Mouse (Mus musculus): ENCODE data around the gene Krt35.

Gene Krt35

DNA sequence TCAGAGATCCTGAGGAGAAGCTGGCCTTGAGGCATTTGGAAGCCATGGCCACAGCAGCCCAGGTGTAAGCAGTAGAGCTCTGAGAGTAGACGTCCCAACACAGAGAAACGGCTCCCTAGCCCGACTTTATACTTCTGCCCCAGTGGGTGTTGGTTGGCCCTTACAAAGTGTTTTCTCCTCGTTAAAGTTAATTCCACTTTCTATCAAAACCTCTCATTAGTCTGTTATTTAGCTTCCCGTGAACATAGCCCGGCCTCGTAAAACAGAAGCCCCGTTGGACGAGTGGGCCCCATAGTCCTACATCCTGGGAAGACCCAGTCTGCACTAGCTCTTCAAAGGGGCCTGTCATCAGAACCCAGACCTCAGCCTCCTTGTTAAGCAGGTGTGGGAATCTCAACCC, at the start of gene Krt35:
Gene Krt35, minus strand, starts transcription at position 101 of the 400 bp plus-strand sequence.
- CTCF ChIA-PET, result interaction anchor here in 2 of 4 experiments (0.6 to 1.0 kb wide), 2 partner anchors 29 to 73 kb away, joined by 3 to 10 read pairs; no protein-coding TSS in a partner anchor

DNA sequence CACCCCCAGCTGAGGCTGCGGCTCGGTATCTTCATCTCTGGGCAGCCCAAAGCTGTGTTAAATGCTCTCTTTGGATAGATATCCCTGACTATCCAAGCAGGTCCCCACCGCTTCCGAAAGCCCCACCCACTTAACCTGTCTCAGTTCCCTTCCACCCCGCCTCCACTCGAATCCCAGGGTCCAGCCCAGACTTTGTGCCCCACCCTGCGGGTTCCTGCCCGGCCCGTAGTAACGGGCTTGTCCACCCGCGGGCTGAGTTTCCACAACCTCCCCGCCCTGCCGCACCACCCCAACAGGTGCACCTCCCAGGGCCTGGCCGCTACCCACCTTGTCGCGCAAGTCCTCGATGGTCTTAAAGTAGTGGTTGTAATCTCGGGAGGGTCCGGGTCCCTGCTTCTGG, 49.1 kb upstream of the Krt35 start:
- ChIA-PET POLR2A (interaction anchor here (0.7 to 3.4 kb wide), 16 partner anchors 9 to 177 kb away, joined by 3 to 22 read pairs (median 4); partner anchors contain the start of genes Eif1 (in 3 of the 4), Krt15 (in 1 of the 4) and Krt17 (in 1 of the 4)), CTCF (interaction anchor here (0.6 to 2.6 kb wide), 10 partner anchors 10 to 482 kb away, joined by 3 to 17 read pairs (median 4); no protein-coding TSS in a partner anchor)

More for the DNA sequence above, at the start of gene Krt35:
- POLR2A ChIA-PET, result interaction anchor here in 1 of 4 experiments (1.9 kb wide), 1 partner anchor 224 kb away, joined by 7 read pairs; the partner anchor contains the start of gene Eif1

DNA sequence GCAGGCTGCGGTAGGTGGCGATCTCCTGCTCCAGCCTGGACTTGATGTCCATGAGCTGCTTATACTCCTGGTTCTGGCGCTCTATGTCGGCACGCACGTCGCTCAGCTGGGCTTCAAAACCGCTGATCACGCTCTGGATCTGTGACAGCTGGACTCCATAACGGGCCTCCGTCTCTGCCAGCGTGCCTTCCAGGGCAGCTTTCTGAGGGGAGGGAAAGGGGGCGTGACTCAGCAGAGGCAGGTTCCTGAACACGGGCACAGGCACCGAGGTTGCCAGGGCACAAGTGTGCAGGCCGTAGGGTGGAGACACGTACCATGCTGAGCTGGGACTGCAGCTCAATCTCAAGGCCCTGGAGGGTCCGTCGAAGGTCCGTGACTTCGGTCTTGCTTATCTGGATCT, 44.9 kb upstream of the Krt35 start:
- ChIA-PET CTCF (interaction anchor here (0.6 to 1.5 kb wide), 6 partner anchors 11 to 622 kb away, joined by 3 to 9 read pairs (median 3); no protein-coding TSS in a partner anchor), POLR2A (interaction anchor here in 2 of 4 experiments (0.5 to 1.5 kb wide), 4 partner anchors 12 to 609 kb away, joined by 3 to 6 read pairs (median 3); no protein-coding TSS in a partner anchor)

DNA sequence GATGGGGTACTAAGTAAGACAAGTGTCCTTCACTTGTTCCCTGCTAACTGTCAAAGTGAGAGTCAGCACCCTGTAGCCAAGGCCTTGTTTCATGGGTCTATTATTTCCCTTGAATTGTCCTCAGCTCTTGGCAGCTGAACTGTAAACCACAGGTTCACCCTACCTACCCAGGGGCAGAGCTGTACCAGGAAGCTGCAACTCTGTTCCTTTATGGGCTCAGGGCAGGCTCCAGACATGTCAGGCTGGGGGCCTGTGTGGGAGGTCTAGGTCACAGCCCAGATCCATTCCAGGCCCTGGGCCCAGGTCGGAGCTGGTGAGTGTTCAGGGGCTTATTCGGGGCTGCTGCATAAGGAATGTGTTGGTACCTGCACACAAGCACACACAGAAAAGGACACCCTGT, 43.4 kb upstream of the Krt35 start:
- CTCF ChIA-PET, result interaction anchor here in 2 of 4 experiments (0.7 to 2.3 kb wide), 7 partner anchors 9 to 159 kb away, joined by 3 to 8 read pairs (median 4); partner anchors contain the start of gene Krt19 (in 1 of the 2)
- POLR2A ChIA-PET, result interaction anchor here in 3 of 4 experiments (0.6 to 1.5 kb wide), 5 partner anchors 10 to 711 kb away, joined by 3 to 6 read pairs (median 6); partner anchors contain the start of gene Eif1 (in 1 of the 3)

DNA sequence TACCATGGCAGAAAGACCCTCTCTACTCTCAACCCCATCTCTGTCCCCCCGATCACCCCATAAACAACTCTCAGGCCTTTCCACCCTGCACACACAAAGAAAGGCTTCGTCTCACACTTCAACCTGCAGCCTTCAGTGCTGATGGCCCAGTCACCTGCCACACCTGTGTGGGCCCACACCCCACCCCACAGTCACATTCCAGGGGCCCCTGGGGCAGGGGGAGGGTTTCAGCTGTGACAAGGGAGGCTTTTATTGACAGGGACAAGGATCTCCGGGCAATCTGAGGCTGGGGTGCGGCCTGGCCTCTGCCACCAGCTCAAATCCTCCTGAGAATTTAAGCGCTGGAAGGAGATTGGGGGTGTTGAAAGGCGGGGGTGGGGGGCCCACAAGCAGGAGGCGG, 42.8 kb upstream of the Krt35 start:
- ChIA-PET CTCF (interaction anchor here in 3 of 4 experiments (0.6 to 2.3 kb wide), 7 partner anchors 30 to 144 kb away, joined by 3 to 6 read pairs (median 4); no protein-coding TSS in a partner anchor), POLR2A (interaction anchor here in 2 of 4 experiments (0.6 to 1.9 kb wide), 7 partner anchors 10 to 627 kb away, joined by 3 to 6 read pairs (median 3); partner anchors contain the start of gene Eif1 (in 1 of the 2))

DNA sequence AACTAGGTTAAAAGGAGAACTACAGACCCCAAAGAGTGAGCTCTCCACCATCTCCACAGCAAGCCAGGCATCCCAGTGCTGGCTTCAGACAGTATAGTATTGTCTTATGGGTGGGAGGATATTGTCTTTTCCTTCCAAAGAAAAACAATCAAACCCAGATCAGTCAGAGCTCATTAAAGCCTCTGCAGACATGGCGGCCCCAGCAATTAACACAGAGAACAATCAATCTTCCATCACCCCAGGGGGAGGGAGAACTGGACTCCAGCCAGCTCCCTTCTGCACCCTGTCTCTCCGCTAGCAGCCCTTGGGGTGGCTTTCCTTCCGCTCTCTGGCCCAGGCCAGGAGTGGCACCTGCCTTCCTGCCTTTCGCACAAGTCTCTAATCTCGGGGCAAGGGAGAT, 41.7 kb upstream of the Krt35 start:
- CTCF ChIA-PET, result interaction anchor here in 2 of 4 experiments (1.4 to 2.3 kb wide), 2 partner anchors 144 kb away, joined by 4 to 6 read pairs; no protein-coding TSS in a partner anchor
- POLR2A ChIA-PET, result interaction anchor here in 2 of 4 experiments (0.6 to 1.9 kb wide), 5 partner anchors 9 to 892 kb away, joined by 3 to 9 read pairs (median 5); no protein-coding TSS in a partner anchor

DNA sequence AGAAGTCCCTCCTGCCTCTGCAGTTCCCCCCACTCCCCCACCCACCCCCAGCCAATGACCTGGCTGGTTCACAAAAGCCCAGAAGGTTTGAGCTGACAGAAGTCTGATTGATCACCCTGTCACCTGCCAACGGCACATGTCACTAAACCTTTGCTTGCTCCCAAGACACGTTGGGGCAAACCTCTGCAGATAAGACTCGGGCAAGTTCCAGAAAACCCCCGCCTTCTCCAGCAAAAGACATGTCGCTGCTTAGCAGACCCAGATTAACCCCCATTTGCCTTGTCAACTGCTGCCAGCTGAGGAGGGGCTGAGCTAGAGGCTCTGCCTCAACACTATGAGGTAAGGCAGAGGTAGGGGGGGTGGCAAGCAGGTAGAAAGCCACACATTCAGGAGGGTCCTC, 40.5 kb upstream of the Krt35 start:
- POLR2A ChIA-PET, result interaction anchor here in 3 of 4 experiments (0.6 to 1.5 kb wide), 7 partner anchors 9 to 1437 kb away, joined by 3 to 6 read pairs (median 5); partner anchors contain the start of gene Eif1 (in 1 of the 3)

DNA sequence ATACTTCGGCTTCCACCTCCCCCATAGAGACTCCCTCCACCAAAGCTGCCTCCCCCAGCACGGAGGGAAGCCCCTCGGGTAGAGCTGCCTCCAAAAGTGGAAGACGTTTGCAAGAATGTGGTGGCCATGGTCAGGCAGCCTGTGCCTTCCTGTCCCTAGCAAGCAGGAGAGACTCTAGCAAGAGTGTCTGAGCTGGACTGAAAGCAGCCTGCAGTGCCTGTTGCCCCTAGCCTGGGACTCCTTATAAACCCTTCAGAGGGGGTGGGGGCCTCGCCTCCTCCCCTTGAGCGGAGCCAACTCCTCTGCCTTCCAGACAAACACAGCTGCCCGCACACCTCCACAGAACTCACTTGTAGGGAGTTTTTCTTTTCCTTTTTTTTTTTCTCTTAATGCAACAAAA, 39.7 kb upstream of the Krt35 start, which contains the start of gene Krt15:
Gene Krt15, minus strand, starts transcription at position 198 of the 400 bp plus-strand sequence.
- POLR2A ChIA-PET, result interaction anchor here in 2 of 4 experiments (0.6 to 1.5 kb wide), 2 partner anchors 10 to 401 kb away, joined by 3 to 5 read pairs; no protein-coding TSS in a partner anchor
- CTCF ChIA-PET, result interaction anchor here in 1 of 4 experiments (0.9 kb wide), 1 partner anchor 769 kb away, joined by 3 read pairs; no protein-coding TSS in a partner anchor

More for the DNA sequence above, 40.5 kb upstream of the Krt35 start:
- CTCF ChIA-PET, result interaction anchor here (0.7 to 1.4 kb wide), 4 partner anchors 10 to 770 kb away, joined by 3 to 22 read pairs (median 6); no protein-coding TSS in a partner anchor

DNA sequence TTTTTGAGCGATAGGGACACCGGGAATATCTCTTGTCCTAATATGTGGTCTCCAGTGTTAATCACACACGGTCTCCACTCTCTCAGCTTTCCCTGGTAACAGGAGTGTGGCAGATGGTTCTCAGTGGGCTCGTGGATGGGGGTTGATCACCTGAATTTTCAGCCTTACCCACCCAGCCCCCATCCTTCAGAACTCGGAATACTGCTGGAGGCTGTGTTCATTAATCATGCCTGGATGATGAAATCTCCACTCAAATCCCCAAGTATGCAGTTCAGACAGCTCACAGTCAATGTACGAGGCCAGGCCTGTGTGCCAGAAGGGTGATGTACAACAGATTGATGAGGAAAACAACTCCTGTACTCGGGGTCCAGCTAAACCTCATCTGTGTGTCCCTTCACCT, 28.9 kb upstream of the Krt35 start:
- ChIA-PET CTCF (interaction anchor here in 1 of 4 experiments (0.6 kb wide), 1 partner anchor 29 kb away, joined by 10 read pairs; the partner anchor contains the start of gene Krt35), POLR2A (interaction anchor here in 2 of 4 experiments (0.8 to 1.1 kb wide), 2 partner anchors 21 to 195 kb away, joined by 3 read pairs; partner anchors contain the start of gene Eif1 (in 1 of the 2))

DNA sequence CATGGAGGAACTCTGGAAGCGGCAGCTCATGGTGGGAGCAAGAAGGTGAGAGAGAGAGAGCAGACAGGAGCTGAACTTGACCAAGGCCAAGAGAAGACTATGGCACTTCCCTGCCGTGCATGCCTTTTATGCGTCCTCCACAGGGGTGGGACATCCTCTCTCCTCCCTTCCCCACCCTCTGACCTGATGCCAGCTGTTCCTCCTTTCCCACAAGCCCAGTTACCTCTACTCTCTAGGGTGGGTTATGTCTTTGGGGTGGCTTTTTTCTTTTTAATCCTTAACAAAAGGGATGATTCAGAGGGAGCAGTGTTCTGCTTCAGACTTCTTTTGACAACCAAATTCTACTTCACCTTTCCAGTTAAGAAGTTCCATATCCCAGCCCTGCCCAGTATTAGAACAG, 25.4 kb upstream of the Krt35 start, which contains the start of gene Krt13:
Gene Krt13, minus strand, starts transcription at position 101 of the 400 bp plus-strand sequence.
- CTCF ChIA-PET, result interaction anchor here in 1 of 4 experiments (0.9 kb wide), 1 partner anchor 161 kb away, joined by 3 read pairs; no protein-coding TSS in a partner anchor
- POLR2A ChIA-PET, result interaction anchor here in 2 of 4 experiments (0.6 to 1.0 kb wide), 2 partner anchors 13 to 178 kb away, joined by 3 to 4 read pairs; no protein-coding TSS in a partner anchor

DNA sequence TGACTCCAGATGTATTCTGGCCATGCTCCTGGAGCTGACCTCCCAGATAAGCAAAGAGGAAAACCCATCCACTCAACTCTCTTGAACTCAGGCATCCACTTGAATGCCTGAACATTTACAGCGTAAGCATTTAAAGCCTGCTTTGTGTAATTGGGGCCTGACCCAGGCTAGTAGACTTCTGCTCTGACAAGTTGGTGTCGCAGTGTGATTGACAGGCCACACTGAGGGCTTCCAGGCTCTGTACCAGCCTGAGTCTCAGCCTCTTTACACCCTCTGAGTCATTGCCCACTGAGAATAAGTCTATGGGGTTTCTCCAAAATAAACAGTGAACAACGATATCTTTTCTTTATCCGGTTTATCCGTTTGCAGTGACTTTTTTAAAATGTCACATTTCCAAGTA, 24.3 kb upstream of the Krt35 start:
- ChIA-PET POLR2A (interaction anchor here in 2 of 4 experiments (0.6 to 1.0 kb wide), 2 partner anchors 12 to 14 kb away, joined by 3 read pairs; no protein-coding TSS in a partner anchor), CTCF (no interaction called here)

DNA sequence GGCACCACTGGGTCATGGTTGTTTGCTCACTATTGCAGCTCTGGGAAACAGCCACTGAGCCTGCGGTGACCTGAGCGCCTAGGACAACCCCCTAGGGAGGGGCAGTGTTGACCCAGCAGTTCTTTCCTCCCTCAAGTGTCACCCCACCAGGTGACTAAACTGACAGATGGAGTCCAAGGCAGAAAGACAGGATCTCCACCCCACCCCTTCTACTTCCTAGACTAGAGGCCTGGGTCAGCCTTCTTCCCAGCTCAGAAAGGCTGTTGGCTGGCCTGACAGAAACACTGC, 17.6 kb upstream of the Krt35 start:
- POLR2A ChIA-PET, result interaction anchor here (0.6 to 2.1 kb wide), 5 partner anchors 20 to 207 kb away, joined by 3 to 4 read pairs (median 3); no protein-coding TSS in a partner anchor
- CTCF ChIA-PET, result interaction anchor here in 1 of 4 experiments (1.4 to 1.6 kb wide), 2 partner anchors 56 to 185 kb away, joined by 3 to 4 read pairs; no protein-coding TSS in a partner anchor

DNA sequence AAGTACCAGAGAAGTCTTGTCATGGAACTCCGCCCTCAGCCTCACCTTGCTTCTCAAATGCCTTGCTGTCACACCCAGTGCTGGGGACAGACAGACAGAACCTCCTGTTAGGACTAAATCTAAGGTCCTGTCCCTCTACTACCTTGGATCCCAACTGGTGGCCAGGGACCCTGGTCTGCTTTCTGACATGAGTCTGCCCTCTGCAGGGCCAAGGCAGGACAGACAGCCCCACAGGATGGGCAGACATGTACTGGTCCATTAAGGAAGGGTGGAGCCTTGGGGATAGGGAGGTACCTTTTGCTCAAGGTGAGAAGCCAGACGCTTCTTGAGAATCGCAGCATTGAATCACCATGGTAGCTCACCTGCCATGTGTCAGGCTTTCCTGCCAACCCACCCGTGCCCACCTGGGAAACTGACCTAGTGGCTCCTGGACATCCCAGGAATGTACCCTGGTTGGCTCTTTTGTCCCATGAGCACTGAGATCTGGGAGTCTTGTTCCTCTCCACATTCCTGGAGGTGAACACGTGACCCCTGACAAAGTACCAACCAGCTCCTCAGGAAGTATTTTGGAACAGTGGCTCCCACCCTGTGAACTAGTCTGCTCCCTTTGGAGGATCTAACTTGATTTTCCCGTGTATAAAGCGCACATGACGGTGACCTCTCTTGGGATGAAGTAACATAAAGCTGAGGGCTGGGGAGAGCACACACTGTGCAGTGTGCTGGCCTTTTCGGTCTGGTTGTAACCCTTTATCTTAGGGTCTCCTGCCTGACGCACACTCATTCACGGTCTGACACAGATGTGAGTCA, 17.1 kb upstream of the Krt35 start:
- POLR2A ChIA-PET, result interaction anchor here in 3 of 4 experiments (0.6 to 2.1 kb wide), 5 partner anchors 18 to 208 kb away, joined by 3 to 4 read pairs (median 3); no protein-coding TSS in a partner anchor
- CTCF ChIA-PET, result interaction anchor here in 2 of 4 experiments (1.1 to 1.6 kb wide), 3 partner anchors 9 to 185 kb away, joined by 3 to 4 read pairs (median 3); no protein-coding TSS in a partner anchor

DNA sequence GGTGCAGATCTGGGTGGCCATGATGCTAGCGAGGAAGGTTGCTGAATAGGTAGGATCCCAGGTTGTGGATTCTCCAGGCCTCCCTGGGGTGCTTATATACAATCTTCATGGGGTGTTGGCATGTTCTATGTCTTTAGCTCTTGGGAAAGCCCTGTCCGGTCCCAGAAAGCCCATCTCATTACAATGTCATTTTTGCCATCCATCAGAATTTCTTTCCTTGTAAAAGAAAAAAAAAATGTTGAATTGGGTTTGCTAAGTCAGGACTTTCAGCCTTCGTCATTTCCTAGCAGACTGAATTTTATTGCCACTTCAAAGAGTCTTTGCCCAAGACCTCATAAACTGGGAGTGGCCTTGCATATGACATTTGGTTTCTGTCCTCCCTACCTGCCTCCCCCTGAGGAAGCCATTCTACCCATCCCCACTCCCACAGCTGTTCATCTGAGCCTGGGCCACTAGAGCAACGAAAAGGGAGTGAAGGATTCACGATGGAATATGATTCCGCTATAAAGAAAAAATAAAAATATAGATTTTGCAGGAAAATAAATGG, 9.6 kb upstream of the Krt35 start, which contains the start of gene Krt36:
Gene Krt36, minus strand, starts transcription at position 51 of the 547 bp plus-strand sequence.
- ChIA-PET POLR2A (interaction anchor here in 1 of 4 experiments (0.8 kb wide), 1 partner anchor 185 kb away, joined by 4 read pairs; no protein-coding TSS in a partner anchor), CTCF (interaction anchor here in 1 of 4 experiments (0.6 kb wide), 1 partner anchor 898 kb away, joined by 3 read pairs; no protein-coding TSS in a partner anchor)

DNA sequence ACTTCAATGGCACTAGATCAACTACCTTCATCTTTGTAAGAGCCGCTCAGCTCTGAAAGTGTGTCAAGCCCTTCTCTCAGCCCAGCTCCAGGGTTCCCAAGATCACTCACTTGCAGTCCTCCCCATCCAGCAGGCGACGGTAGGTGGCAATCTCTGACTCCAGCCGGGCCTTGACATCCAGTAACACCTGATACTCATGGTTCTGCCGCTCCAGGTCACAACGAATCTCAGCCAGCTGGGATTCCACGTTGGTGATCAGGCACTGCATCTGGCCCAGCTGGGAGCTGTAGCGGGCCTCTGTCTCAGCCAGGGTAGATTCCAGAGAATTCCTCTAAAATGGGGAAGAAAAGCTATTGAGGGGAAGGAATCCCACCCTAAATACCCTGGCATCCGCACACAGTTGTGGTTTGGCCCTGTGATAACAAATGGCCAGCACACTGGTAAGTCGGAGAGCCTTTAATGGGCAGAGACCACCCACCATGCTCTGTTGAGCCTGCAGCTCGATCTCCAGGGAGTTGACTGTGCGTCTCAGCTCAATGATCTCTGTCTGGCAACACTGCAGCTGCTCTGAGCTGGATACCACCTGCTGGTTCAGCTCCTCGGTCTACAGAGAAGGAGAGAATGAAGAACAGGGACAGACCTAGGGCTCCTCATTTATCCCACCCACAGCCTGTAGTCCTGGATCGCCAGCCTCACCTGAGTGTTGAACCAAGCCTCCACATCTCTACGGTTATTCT, 6.8 kb upstream of the Krt35 start:
- CTCF ChIA-PET, result interaction anchor here in 1 of 4 experiments (1.0 to 1.8 kb wide), 3 partner anchors 20 to 180 kb away, joined by 3 to 4 read pairs (median 3); no protein-coding TSS in a partner anchor
- POLR2A ChIA-PET, result interaction anchor here in 1 of 4 experiments (0.9 to 1.3 kb wide), 2 partner anchors 41 to 217 kb away, joined by 3 read pairs; partner anchors contain the start of gene Eif1

DNA sequence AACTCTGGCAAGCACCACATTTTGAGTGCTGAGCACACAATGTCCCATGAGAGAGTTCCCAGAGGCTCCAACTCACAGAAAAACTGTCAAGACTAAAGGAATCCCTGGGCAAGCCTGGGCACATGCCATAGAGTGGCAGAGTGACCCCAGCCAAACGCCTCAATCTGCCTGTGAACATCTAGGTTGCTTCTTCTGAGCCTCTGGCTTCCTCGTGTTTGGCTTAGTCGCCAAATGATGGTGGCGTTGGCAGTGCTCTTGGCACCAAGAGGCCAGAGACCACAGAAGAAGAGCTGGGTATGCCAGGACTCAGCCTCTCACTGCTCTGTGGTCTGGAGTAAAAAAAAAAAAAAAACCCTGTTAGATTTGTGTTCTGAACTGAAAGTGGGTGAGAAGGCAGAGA, 4.3 kb upstream of the Krt35 start:
- ChIA-PET POLR2A (no interaction called here), CTCF (no interaction called here)

DNA sequence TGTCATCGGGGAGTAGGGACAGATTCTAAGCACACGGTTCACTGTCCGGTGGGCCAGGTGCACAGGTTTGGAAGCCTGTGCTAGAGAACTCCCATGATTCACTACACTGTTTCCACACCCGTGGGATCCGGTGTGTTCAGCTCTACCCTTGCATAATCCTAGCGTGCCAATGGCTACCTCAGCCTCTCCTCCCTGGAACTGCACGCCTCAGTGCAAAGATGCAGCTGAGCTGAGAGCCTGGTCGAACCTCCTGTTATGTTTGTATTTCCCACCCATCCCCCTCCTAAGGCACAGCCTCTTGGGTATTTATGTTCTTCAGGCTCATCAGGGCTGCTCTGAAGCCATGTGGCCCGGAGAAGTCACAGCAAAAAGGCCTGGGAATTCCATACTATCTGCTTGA, 1.8 kb upstream of the Krt35 start:
- CTCF ChIA-PET, result interaction anchor here in 2 of 4 experiments (0.6 to 1.0 kb wide), 2 partner anchors 71 to 142 kb away, joined by 3 read pairs; no protein-coding TSS in a partner anchor
- POLR2A ChIA-PET, result no interaction called here

Measured in embryonic stem cell, embryonic (primary cell).